ENCODE assay signal across 29 mouse cellular contexts in the genomic region with DNA sequence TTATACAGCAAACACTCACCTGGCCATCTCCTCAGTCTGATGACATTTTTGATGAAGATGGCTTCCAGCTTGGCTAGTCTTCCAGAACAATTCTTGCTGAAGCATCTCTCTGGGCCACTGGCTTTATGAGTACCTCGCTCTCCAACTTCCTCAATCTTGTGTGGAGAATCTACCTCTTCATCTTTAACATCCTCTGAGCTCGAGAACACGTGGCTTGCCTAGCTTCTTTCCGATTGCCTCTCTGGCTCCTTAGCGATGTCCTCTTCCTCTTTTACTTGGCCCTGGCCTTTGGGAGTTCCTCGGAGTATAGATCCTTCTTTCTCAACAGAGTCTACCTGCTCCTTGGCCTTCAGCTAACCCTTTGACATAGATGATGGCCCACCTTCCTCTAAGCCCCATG.
DNase-seq lines count a peak whose midpoint lies in the region; ATAC-seq and TF ChIP-seq lines count a peak whose summit lies in the region.
"Had no signal": no experiment of that assay in that cellular context is flagged by ENCODE, and none has a peak within 500 bp of the region (broad histone marks: within the 10 kb centered on the region; RNA-seq: fewer than 3 reads in every experiment).

No protein-coding gene starts in this region.

- WGBS in cerebellum, adult 2 months: 94% methylated on average over 6 of the region's 6 CpGs

- H3K27me3 ChIP-seq in cerebellum, adult 2 months (ENCODE audit: control insufficient read depth, insufficient read depth, low read length): no peaks in the 10 kb centered on the region
- H3K27me3 ChIP-seq: forebrain, embryonic 13.5 days; stomach, embryonic 15.5 days had no signal

- peak; percentile 39 for ATAC-seq in common myeloid progenitor, adult 5-6 weeks (replicated peaks; ENCODE audit: low read depth, poor library complexity, severe bottlenecking)
- ATAC-seq: forebrain, embryonic 13.5 days; inflammation-experienced regulatory T-cells, adult 6 months had no signal

- DNase-seq in spleen, postnatal 36 days (ENCODE audit: low spot score in 2 of 2): peak; percentile 58 to 60
- no peak for DNase-seq in spleen, postnatal 4 days (ENCODE audit: low spot score in 2 of 2)
- DNase-seq in monocyte, adult 2 months (ENCODE audit: low read depth in 1 of 2, low spot score in 2 of 2): peak; percentile 23 to 42
- DNase-seq in gastrocnemius, postnatal 25 days: no peak
- no peak for DNase-seq in cerebellum, adult 2 months
- DNase-seq in spleen, adult 18-20 months: no peak
- DNase-seq: adrenal gland, postnatal 25 days; cerebellum, adult 18-20 months; cerebellum, postnatal 14 days; gastrocnemius, postnatal 10 days; heart, adult 11 months; kidney, adult 11 months; kidney, postnatal 14 days; layer of hippocampus, adult 9-11 months; liver; lung, embryonic 14.5 days; lung, postnatal 4 days; midbrain, embryonic 14.5 days; thymus, postnatal 14 days had no signal

- no peak overlapping the region for H3K4me3 ChIP-seq in cerebellum, adult 2 months (replicated peaks; ENCODE audit: insufficient read depth, low read depth, low read length)
- H3K4me3 ChIP-seq: embryonic facial prominence, embryonic 10.5 days; embryonic facial prominence, embryonic 15.5 days; forebrain, embryonic 13.5 days; heart, embryonic 12.5 days; hindbrain, embryonic 10.5 days; hindbrain, embryonic 15.5 days; stomach, embryonic 15.5 days had no signal

- no peak overlapping the region for H3K27ac ChIP-seq in cerebellum, adult 2 months (ENCODE audit: insufficient read depth, low read length)
- H3K27ac ChIP-seq: embryonic facial prominence, embryonic 10.5 days; embryonic facial prominence, embryonic 15.5 days; forebrain, embryonic 13.5 days; hindbrain, embryonic 10.5 days; hindbrain, embryonic 15.5 days; liver, embryonic 14.5 days; stomach, embryonic 15.5 days had no signal

- TF ChIP-seq POLR2A in cerebellum, adult 2 months (IDR thresholded peaks at IDR 0.05; ENCODE audit: borderline replicate concordance, insufficient read depth, low read length): no peak

- no peaks in the 10 kb centered on the region for H3K4me1 ChIP-seq in cerebellum, adult 2 months (ENCODE audit: control insufficient read depth, insufficient read depth, low read length)
- H3K4me1 ChIP-seq: embryonic facial prominence, embryonic 15.5 days; forebrain, embryonic 13.5 days; heart, embryonic 12.5 days; stomach, embryonic 15.5 days had no signal

- TF ChIP-seq CTCF in cerebellum, adult 2 months (IDR thresholded peaks at IDR 0.05; ENCODE audit: borderline replicate concordance, insufficient read depth, low read depth, low read length): no peak

Comparison
In these comparisons a context has a peak if more than half of its experiments do, and no peak if none do; other contexts are left out.
1. DNase-seq: peak in spleen, postnatal 36 days (2 of 2) and monocyte, adult 2 months (2 of 2); none in spleen, postnatal 4 days (0 of 2), gastrocnemius, postnatal 25 days (single experiment), cerebellum, adult 2 months (0 of 2) and spleen, adult 18-20 months (0 of 2).